Mouse (Mus musculus): ENCODE measurements around the gene Fcho2.

Gene Fcho2

DNA sequence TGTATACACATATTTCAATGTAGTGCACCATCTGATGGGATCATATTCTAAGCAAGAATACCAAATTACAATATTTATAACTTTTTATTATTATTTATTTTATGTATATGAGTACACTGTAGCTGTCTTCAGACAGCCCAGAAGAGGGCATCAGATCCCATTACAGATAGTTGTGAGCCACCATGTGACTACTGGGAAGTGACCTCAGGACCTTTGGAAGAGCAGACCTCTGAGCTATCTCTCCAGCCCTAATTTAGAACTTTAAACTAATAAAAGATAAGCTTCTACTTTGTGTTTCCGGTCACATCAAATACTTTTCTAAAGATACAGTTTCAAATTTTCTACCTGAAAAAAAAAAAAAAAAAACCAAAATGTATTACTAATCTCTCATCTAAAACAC is 6.2 kb downstream of the Fcho2 start:
- DNase-seq (ENCODE audit: low spot score in 2 of 2) = no peak

DNA sequence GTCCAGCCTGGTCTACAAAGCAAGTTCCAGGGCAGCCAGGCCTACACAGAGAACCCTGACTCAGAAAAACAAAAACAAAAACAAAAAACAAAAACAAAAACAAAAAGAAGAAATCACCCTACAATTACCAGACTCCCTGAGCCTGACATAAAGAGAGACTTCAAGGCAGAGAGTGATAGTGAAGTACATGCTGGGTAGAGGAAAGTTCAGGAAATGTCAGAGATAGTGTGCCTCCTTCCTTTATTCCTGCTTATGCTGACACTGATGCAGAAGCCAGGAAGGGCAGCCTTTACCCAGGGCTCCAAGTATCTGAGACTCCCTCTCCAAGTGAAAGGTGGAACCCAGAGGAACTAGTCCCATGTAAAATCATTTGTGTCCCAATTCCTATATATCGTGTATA is 10.8 kb downstream of the Fcho2 start:
- no peak for DNase-seq (ENCODE audit: low spot score in 2 of 2)

DNA sequence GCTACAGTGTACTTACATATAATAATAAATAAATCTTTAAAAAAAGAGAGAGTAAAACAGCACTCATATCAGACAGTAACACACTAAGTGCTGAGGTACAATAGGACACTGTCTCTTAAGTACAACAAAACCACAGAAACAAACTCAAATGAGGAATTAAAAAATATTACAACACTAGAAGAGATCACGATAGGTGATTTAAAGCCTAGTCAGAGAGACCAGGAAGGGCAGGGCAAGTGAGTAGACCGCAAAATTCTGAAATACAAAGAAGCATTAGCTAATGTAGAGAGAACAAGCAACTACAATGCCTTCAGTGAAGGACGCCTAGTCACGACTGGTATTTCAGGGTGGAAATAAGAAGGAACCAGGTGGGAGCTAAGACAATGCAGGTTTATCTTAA is 11.6 kb downstream of the Fcho2 start:
- DNase-seq (ENCODE audit: low spot score in 2 of 2) = no peak

DNA sequence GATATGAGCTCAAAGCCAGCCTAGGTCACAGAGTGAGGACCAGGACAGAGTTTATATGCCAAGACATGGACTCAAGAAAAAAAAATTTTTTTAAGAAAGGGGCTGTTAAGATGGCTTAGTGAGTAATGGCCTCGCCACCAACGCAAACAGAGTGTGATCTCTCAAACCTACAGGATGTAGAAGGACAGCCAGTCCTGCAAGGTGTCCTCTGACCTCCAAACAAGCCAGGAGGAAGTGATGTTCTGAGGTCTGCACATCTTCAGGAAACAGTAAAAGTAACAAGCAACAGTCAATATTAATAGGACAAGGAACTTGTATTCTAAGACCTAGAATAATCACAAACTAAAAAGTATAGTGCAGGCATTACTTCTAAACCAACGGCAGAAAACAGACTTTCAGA is 12.3 kb downstream of the Fcho2 start:
- no peak for DNase-seq (ENCODE audit: low spot score in 2 of 2)

DNA sequence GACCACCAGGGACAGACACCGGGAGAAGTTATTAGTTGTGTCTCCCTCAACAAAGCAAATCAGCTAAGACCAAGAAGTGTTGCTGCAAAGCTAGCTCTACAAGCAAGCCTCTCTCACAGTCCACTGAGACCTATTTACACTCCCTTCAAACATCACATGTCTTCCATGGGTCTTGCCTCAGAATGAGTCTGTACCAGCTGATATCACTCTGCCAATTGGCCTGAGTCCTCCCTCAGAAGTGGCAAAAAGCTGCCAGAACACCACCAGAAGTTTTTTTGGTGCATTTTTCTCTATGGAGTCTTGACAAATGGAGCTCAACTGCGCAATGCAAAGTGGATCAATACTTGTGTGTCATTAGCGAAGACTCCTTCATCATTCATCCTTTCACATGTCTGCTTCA is 19.7 kb downstream of the Fcho2 start:
- no peak for DNase-seq (ENCODE audit: low spot score in 2 of 2)

DNA sequence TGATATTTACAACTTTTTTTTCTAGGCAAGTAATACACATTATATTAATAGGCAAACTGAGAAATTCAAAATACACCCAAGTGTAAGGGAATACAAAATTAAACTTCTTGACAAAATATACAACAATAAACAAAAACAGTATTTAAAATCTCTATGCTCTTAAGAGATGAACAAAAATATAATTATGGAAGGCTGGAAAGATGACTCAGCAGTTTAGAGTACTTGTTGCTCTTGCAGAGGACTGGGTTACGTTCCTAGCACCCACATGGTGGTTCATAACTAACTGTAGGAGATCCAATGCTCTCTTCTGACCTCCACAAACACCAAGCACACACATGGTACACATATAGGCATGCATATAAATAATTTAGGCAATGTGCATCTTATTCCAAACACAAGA is 22.4 kb downstream of the Fcho2 start:
- no peak for DNase-seq (ENCODE audit: low spot score in 2 of 2)

DNA sequence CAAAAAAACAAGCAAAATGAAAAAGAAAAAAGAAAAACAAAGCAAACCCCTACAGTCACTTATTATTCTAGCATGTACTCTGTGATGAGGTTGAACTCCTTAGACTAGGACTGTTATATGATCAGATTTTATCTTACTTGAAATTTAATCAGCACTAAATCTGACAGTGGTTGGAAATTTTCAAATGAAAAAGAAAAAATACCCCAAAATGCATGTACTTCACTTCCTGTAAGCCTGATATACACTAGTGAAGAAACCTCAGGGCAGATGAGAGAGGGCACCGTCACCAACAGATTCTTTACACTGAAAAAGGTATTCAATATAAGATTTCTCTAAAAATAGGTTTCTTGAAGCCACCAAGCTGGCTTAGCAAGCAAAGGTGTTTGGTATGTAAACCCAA is 23.6 kb downstream of the Fcho2 start:
- DNase-seq (ENCODE audit: low spot score in 2 of 2) = no peak

DNA sequence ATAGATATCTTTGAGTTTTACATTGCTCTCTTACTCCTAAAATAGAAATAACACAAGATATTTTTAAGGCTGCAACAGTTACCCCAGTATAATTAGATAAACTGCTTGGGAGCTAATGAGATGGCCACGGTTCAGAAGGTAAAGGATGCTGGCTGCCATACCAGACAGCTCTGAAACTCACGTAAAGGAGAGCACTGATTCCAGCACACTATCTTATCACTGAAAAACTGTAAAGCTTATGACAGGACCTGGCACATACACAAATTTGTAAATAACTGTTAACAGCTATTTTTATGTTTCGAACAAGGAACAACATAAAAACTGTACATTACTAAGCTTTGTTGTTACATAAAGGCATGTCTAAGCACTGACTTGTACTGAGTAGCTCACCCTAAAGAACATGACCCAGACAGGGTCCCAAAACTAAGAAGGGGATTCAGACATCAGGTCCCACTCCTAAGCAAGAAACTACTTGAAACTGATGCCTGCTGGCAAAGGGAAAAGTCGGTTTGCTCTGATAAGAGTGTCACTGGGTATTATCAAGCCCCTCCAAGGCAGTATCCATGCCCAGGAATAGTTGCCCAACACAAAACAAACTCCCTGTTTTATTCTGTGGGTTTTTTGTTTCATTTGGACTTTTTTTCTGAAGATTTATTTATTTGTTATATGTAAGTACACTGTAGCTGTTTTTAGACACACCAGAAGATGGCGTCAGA is 28.1 kb downstream of the Fcho2 start:
- DNase-seq (ENCODE audit: low spot score in 2 of 2) = no peak

DNA sequence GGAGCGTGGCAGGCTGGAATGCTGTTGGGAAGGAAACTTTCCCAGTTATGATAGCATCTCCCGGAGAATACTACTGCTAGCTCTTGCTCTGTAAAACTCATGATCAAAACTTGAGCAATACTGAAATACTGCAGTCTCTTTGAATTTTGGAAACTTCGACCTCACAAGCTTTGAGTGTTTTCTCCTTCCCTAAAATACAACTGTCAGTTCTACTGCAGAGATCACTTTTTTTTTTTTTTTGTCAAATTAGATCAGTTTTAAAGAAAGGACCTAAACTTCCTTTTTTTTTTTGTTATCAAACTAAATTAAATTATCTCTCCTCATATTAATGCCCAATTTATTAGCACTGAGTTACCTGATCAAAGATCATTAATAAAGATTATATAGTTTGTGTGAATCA is 37.3 kb downstream of the Fcho2 start:
- DNase-seq (ENCODE audit: low spot score in 2 of 2) = no peak

DNA sequence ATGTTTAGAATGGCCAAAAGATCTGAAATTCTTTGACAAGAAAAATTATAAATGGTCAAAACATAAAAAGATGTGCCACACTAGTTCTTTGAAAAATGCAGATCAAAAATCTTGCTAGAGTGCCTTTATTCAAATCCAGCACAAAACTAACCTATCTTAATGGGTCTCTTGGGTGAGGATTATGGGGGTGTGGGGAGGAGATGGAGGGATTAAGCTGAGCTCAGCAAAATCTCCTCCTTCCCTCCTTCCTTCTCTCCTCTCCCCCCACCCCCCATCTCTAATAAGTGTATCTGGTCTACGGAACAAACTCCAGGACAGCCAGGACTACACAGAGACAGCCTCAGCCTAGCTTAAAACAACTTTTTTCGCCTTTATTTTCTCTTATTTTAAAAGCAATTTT is 43.8 kb downstream of the Fcho2 start:
- DNase-seq (ENCODE audit: low spot score in 2 of 2) = no peak

DNA sequence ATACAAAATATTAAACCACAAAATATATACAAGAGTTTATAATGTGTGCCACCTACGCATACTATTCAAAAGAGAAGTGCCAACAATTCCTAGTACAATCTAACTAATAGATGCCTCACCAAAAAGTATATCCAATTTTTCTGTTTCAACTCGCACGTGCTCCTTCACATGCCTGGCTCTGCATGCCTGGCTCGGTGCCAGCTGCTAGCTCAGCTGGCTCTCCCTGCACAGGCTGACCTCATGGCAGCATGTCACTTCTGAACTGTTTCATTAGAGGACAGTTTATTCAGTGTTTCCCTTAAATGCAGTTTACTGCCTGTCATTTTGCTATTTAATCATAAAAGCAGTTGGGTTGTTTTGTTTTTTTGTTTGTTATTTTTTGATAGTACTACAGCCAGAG is 46.9 kb downstream of the Fcho2 start:
- peak; percentile 59 to 80 for DNase-seq (ENCODE audit: low spot score in 2 of 2)

DNA sequence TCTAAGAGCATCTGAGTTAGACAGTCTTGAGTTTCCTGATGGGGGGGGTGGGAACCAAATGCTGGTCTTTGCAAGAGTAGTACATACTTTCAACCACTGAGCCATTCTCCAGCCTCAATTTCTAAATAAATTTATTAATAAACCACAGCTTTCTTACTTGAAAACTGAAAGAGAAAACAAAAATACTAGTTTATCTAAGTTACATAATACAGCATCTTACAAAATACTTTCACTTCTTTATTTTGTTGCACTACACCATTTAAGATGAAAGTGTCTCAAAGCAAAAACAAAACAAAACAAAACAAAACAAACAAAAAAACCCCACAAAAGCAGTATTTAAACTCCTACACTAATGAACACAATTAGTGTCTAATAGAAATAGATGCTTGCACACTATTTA is 53.5 kb downstream of the Fcho2 start:
- no peak for DNase-seq (ENCODE audit: low spot score in 2 of 2)

DNA sequence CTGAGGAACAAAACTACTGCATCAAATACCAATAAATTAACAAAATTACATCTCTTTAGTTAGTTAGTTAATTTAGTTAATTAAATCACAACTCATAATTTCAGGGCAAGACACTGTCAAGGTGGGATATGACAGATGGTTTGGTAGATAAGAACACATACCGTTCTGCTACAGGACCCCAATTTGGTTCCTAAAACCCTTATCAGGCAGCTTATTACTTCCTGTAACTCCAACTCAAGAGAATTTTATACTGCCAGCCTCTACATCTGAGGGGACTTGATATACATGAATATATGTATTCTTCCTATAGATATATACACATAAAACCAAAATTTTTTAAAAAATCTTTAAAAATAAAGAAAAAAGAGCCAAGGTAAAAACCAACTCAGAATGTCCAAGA is 59.4 kb downstream of the Fcho2 start:
- no peak for DNase-seq (ENCODE audit: low spot score in 2 of 2)

DNA sequence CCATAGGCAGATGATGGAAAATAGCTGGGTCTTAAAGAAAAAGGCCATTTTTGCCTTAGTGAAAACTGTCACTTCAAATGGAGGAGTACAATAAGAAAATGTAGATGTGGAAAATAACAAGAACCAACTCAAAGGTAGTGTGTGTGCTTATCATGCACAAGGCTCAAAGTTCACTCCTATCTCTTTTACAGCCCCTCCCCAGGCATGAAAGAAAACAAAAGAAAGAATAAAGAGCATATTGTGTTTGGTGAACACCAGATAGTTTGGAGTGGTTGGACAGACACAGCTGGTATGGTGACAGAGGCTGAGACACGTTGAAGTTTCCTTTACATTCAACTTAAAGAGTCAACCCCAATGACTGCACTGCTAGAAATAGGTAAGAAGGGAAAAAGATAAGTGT is 70.6 kb downstream of the Fcho2 start:
- no peak for DNase-seq (ENCODE audit: low spot score in 2 of 2)

DNA sequence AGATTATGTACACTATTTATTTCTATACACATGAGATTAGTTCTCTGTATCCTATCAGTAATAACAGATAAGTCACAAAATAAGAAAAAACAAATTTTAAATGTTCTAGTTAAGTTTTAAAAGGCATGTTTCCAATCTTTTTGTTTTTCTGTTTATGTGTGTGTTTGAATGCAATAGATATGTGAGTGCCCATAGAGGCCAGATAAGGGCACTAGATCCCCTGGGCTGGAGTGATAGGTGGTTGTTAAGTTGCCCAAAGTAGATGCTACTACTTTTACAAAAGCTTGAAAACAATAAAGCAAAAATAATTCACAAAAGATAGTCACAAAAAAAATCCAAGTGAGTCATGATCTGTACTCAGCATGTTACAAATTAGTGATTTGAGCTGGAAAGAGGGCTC is 71.4 kb downstream of the Fcho2 start:
- DNase-seq (ENCODE audit: low spot score in 2 of 2) = no peak

DNA sequence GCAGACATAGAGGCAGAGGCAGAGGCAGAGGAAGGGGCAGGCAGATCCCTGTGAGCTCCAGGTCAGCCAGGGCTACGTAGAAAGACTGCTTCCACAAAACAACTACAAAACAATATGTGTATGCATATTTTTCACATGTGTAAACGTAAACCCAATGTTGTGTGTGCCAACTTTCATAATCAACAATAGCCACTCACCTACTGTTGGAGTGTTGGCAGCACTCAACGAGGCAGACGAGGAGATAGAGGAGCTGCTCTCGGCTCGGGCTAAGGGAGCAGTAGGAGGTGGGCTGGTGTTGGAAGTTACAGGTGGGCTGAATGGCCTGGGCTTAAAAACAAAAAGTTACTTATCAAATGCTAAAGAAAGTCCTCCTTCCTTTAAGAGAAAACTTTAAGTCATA is 72.0 kb downstream of the Fcho2 start:
- no peak for DNase-seq (ENCODE audit: low spot score in 2 of 2)

DNA sequence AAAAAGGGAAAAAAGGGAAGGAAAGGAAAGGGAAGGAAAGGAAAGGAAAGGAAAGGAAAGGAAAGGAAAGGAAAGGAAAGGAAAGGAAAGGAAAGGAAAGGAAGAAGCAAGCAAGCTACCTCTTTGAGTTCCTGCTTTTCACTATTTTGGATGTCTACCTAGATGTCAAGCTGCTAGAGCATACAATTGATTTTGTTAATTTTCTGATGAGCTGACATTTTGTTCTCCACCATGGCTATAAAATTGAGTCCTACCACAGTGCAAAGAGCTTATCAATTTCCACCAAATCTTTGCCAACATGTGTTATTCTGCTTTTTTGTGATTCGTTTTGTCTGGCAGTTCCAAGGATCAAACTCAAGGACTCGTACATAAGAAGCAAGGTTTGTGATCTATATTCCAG is 77.0 kb downstream of the Fcho2 start:
- no peak for DNase-seq (ENCODE audit: low spot score in 2 of 2)

DNA sequence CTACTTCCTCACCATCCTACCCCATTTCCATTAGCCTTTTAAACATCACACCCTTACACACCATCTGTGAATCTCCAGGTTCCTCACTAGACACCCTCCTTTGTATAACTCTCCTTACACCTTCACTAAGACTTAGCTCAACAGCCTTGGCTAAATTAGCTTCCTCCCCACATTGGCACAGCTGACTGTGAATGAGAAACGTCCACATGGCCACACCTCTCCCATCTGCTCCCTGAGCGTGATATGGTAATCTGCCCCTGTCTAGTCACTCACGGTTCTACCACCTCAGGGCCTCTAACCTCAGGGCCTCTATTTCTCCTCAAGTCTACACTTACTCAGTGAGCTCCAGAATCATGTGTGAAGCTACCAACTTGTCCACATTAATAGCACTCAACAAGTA is 82.0 kb downstream of the Fcho2 start:
- no peak for DNase-seq (ENCODE audit: low spot score in 2 of 2)

DNA sequence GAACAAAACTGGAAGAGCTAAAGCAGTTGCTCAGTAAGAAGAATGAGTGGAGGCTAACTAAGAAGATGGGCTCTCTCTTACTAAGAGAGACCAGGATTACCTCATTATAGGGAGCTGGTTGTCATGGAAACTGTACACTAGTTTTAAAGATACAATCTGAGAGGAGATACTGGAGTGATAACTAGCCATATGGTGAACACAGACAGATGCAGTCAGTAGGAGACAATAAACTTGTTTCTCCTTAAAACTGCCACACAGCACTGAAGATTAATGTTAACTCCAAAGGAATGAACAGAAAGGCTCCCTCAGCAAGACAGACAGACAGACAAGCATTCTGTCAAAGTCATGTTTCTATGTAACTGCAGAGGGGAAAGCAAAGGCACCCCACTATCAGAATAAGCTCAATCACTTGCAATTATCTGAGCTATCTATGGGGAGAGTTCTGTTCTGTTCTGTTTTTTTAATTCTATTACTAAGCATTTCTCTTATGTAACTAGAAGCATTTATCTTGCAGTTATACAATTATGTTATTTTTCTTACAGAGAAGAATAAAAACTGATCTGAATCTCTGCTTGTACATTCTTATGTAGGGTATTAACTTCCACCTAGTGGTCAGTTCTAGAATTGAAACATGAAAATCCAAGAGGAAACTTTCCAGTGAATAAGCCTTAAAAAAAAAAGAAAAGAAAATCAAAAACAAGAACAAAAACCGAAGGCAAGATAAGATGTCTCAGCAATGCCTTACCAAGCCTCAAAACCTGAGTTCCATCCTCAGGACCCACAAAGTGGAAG is 85.8 kb downstream of the Fcho2 start:
- DNase-seq (ENCODE audit: low spot score in 2 of 2) = no peak

DNA sequence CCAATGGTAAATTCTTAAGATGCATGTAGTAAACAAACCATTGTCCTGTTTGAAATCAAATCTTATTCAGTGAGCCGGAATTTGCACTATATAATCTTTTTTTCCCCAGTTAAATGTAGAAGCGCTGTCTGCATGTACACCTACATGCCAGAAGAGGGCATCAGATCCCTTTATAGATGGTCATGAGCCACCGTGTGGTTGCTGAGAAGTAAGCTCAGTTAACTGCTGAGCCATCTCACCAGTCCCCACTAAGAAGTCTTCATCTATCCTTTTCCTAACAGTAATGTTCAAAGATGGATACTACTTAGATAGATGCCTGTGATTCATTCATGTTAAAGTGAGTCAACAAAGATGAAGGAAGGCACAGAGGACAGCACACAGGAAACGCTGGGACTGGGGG is 88.8 kb downstream of the Fcho2 start:
- DNase-seq (ENCODE audit: low spot score in 2 of 2) = no peak

DNA sequence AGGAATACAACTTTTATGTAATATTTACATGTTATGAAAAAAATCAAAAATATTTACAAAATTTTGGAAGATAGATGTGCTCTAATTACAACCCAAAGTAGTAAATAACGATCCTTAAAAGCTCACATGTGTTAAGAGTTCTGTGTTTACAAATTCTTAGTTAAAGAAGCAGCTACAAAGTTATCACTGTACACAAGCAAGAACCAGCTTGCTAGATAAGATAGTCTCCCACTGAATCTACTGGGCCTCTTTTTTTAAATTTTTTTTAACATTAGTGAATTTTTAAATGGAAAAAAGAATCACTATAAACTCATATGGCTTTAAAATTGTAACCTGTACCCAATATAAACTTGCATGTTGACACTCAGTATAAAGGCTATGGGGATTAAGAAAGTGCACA is 91.8 kb downstream of the Fcho2 start:
- DNase-seq (ENCODE audit: low spot score in 2 of 2) = no peak

DNA sequence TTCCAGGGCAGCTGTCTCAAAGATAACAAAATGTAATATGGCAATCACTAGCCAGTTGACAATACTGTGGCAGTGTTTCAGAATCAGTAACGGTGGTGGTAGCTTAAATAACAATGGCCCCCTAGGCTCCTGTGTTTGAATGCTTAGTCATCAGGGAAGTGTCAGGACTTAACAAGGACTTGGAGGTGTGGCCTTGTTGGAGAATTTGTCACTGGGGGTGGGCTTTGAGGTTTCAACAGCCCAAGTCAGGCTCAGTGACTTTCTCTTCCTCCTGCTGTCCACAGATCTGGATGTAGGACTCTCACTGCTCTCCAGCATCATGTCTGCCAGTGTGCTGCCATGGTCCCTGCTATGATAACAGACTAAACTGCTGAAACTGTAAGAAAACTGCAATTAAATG is 93.0 kb downstream of the Fcho2 start:
- no peak for DNase-seq (ENCODE audit: low spot score in 2 of 2)

DNA sequence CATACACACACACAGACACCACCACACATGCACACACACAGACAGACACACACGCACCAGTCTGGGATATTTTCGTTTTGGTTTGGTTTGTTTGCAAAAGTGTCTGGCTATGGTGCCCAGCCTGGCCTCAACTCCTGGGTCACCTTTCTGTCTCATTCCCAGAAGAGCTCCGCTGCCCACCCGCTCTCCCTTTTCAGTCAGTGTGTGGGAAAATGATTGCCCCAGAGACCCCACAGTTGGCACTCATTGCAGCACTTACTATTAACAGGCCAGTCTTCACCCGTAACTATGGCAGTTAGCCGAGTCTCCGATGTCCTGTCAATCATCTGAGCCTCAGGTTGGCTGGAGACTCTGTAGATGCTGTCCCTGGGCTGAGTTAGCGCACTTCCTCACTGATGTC is 99.1 kb downstream of the Fcho2 start:
- no peak for DNase-seq (ENCODE audit: low spot score in 2 of 2)

All from urinary bladder, postnatal 36 days (tissue).